Mouse (Mus musculus) splenic B cell, adult 2 months (primary cell): ENCODE results near the gene Zfp653.

Experiments
- DNase-seq: peaks from one replicate; pipeline ENCODE4 v3.0.0-alpha.2; 2011; ENCODE audit warnings: low read depth, low spot score
- H3K27me3 ChIP-seq: 2 replicates; pipeline ENCODE4 v1.6.1; 2012; ENCODE audit warnings: mild to moderate bottlenecking, low read length, moderate library complexity, mixed read lengths; ENCODE audit not compliant: control insufficient read depth, poor library complexity, insufficient read depth, severe bottlenecking
- H3K36me3 ChIP-seq: 2 replicates; pipeline ENCODE4 v1.6.1; 2012; ENCODE audit warnings: mild to moderate bottlenecking, low read length, moderate library complexity, mixed read lengths; ENCODE audit not compliant: control insufficient read depth, poor library complexity, insufficient read depth, severe bottlenecking

Zfp653 gene

GRCm38 (mm10) chr9:22024592-22024991, 46.6 kb downstream of the Zfp653 start:
- no peaks in the 10 kb centered on the region for H3K27me3 ChIP-seq
- DNase-seq: no peak
- H3K36me3 ChIP-seq: no peaks in the 10 kb centered on the region

DNA sequence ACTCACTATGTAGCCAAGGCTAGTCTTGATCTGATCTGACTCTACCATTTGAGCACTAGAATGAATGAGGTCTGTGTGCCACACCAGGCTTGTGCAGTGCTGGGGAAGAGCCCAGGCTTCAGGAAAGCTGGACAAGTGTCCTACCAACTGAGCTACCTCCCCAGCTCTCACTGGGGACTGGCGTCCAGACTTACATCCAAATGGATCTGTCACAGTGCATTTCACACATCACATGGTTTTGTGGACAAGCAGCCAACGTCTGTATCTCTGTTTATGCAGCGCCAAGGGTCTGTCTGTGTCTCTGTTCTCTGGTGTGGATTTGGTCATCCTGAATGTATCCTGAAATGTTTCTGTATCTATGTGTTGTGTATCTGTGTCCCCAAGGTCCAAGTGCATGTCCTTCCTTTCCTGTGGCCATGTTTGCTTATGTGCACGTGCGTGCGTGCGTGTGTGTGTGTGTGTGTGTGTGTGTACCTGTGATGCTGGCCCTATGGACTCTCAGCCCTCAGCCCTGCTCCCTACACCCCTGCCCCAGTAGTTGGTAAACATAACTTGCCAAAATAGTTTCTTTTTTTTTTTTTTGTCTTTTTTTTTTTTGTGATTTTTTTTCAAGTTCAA, 53.9 kb downstream of the Zfp653 start:
- Histone ChIP-seq H3K27me3 (no peaks in the 10 kb centered on the region), H3K36me3 (peaks cover 3% of the 10 kb centered on the region; the same call in 1 of the 2 replicates)
- no peak for DNase-seq

DNA sequence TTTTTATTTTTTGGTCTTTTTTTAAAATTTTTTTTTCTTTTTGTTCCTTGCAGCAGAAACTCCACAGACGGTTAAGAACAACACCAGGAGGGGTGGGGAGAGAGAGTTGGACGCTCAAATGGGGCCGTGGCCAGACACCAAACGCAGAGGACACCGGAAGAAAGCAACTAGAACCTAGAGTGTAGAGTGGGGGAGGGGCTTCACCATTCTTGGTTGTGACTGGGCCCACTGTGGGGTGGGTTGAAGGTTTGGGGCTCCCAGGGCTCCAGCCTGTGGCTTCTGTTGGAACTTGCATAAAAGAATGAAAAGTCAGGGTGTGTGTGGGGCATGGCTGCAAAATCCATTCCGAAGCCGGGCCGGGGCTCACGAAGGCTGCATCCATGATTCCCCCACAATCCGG, 54.9 kb downstream of the Zfp653 start:
- Histone ChIP-seq H3K36me3 (peaks cover 4% of the 10 kb centered on the region; the same call in 1 of the 2 replicates), H3K27me3 (no peaks in the 10 kb centered on the region)
- DNase-seq: no peak

DNA sequence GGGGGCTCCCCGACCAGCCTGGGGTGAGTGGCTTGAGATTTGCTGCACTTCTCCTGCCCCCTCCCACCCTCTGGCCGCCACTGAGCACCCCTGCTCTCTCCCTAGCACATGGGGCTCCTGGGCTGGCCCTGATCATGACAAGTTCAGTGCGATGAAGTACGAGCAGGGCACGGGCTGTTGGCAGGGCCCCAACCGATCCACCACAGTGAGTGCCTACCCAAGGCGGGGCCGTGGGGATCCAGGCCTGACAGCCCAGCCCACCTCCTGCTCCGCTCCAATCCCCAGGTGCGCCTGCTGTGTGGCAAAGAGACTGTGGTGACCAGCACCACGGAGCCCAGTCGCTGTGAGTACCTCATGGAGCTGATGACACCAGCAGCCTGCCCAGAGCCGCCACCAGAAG, 58.4 kb downstream of the Zfp653 start:
- Histone ChIP-seq H3K36me3 (peaks cover 7% of the 10 kb centered on the region; the same call in 1 of the 2 replicates), H3K27me3 (no peaks in the 10 kb centered on the region)
- no peak for DNase-seq

GRCm38 (mm10) chr9:22011055-22011454, 60.1 kb downstream of the Zfp653 start:
- no peak for DNase-seq
- Histone ChIP-seq H3K27me3 (no peaks in the 10 kb centered on the region), H3K36me3 (peaks cover 9% of the 10 kb centered on the region)
